Mouse (Mus musculus) bone marrow, adult 2 months (tissue): ENCODE measurements around the gene Cspg5. TPM values are rescaled to one million over a fixed set of nuclear protein-coding genes. Genes with fewer than 3 reads are reported as not detected.

Source experiments
- H3K27ac ChIP-seq: fragments of 200-500 bp; 2 replicates; pipeline ENCODE4 v1.5.1; 2012; ENCODE audit warnings: low read depth, mild to moderate bottlenecking, control low read depth, inconsistent platforms, low read length; ENCODE audit not compliant: control insufficient read depth, poor library complexity, insufficient read depth
- H3K4me1 ChIP-seq: fragments of 200-500 bp; 2 replicates; pipeline ENCODE4 v1.6.1; 2011; ENCODE audit warnings: low read length; ENCODE audit not compliant: control insufficient read depth, insufficient read depth
- H3K4me3 ChIP-seq: fragments of 200-500 bp; replicated peaks from 2 replicates; pipeline ENCODE3; 2011; ENCODE audit warnings: mild to moderate bottlenecking, low read depth, low read length, control low read depth; ENCODE audit not compliant: control insufficient read depth
- CTCF ChIP-seq: fragments of 200-500 bp; IDR thresholded peaks from 2 replicates; pipeline ENCODE4 v1.5.1; 2011; ENCODE audit warnings: low read length, control low read depth; ENCODE audit not compliant: control insufficient read depth, insufficient read depth
- POLR2A ChIP-seq: fragments of 200-500 bp; IDR thresholded peaks from 2 replicates; pipeline ENCODE4 v1.6.1; 2011; ENCODE audit warnings: low read depth, mild to moderate bottlenecking, control low read depth, low read length, borderline replicate concordance; ENCODE audit not compliant: control insufficient read depth
- WGBS: fragments of 180-500 bp; shearing (Covaris S2); methylation state at CpG from one replicate; pipeline ENCODE4 v1.1.7; 2018; 5-methylcytosine and 5-hydroxymethylcytosine counted together
- polyA plus RNA-seq: library from polyadenylated mRNA; stranded (reverse); fragments of >200 nt; gene quantifications from 2 replicates; pipeline ENCODE4 v1.2.4, GENCODE M21; 2011; ENCODE audit warnings: low replicate concordance; ENCODE audit not compliant: missing spikeins, insufficient read depth, insufficient read length

Gene Cspg5
- polyA plus RNA-seq, result 0.41 and 2.5 TPM in 2 replicates

GRCm38 (mm10) chr9:110243221-110243833 is at the start of gene Cspg5:
Cspg5 (plus strand) TSS chr9:110243783.
- WGBS, result 62% methylated on average over 7 of the region's 7 CpGs
- Histone ChIP-seq H3K4me3 (no peak within 1 kb of the TSS), H3K4me1 (no peaks in the 10 kb centered on the region), H3K27ac (no peak within 1 kb of the TSS)
- TF ChIP-seq POLR2A (no peak), CTCF (no peak)

GRCm38 (mm10) chr9:110199870-110200269 is 43.7 kb upstream of the Cspg5 start:
- Histone ChIP-seq H3K4me1 (no peaks in the 10 kb centered on the region), H3K27ac (no peak overlapping the region), H3K4me3 (no peak overlapping the region)
- no peak for TF ChIP-seq POLR2A
- TF ChIP-seq CTCF, result no peak
- 32% methylated on average over 2 of the region's 2 CpGs for WGBS

- TF ChIP-seq CTCF (no peak), POLR2A (no peak)
- no peak overlapping the region for H3K27ac ChIP-seq
- no peaks in the 10 kb centered on the region for H3K4me1 ChIP-seq
- WGBS, result 89% methylated on average over 15 of the region's 15 CpGs
- H3K4me3 ChIP-seq, result no peak overlapping the region
These were observed 37.8 kb upstream of the Cspg5 start for GRCm38 (mm10) chr9:110205526-110206404.

GRCm38 (mm10) chr9:110206437-110206836 is 37.1 kb upstream of the Cspg5 start:
- Histone ChIP-seq H3K4me3 (no peak overlapping the region), H3K4me1 (no peaks in the 10 kb centered on the region), H3K27ac (no peak overlapping the region)
- TF ChIP-seq CTCF (no peak), POLR2A (no peak)
- WGBS, result 83% methylated on average over 2 of the region's 2 CpGs

- Histone ChIP-seq H3K4me3 (no peak overlapping the region), H3K27ac (no peak overlapping the region), H3K4me1 (no peaks in the 10 kb centered on the region)
- 74% methylated on average over 7 of the region's 7 CpGs for WGBS
- TF ChIP-seq POLR2A (no peak), CTCF (no peak)
These were observed 35.3 kb upstream of the Cspg5 start for GRCm38 (mm10) chr9:110208265-110208664.

- WGBS, result 88% methylated on average over 3 of the region's 3 CpGs
- TF ChIP-seq CTCF, result no peak
- TF ChIP-seq POLR2A, result no peak
- Histone ChIP-seq H3K27ac (no peak overlapping the region), H3K4me3 (no peak overlapping the region), H3K4me1 (no peaks in the 10 kb centered on the region)
These were observed 34.6 kb upstream of the Cspg5 start for GRCm38 (mm10) chr9:110208967-110209366.

GRCm38 (mm10) chr9:110224273-110224672 is 19.3 kb upstream of the Cspg5 start:
- Histone ChIP-seq H3K27ac (no peak overlapping the region), H3K4me3 (no peak overlapping the region), H3K4me1 (no peaks in the 10 kb centered on the region)
- TF ChIP-seq CTCF (no peak), POLR2A (no peak)
- 92% methylated on average over 4 of the region's 4 CpGs for WGBS

- 87% methylated on average over 4 of the region's 4 CpGs for WGBS
- Histone ChIP-seq H3K27ac (no peak overlapping the region), H3K4me3 (no peak overlapping the region), H3K4me1 (no peaks in the 10 kb centered on the region)
- TF ChIP-seq POLR2A (no peak), CTCF (no peak)
These were observed 17.4 kb upstream of the Cspg5 start for GRCm38 (mm10) chr9:110226191-110226590.

GRCm38 (mm10) chr9:110228671-110229070 is 14.9 kb upstream of the Cspg5 start:
- 67% methylated on average over 6 of the region's 6 CpGs for WGBS
- TF ChIP-seq CTCF (no peak), POLR2A (no peak)
- Histone ChIP-seq H3K4me3 (no peak overlapping the region), H3K4me1 (no peaks in the 10 kb centered on the region), H3K27ac (no peak overlapping the region)
